Mouse (Mus musculus) midbrain, postnatal 0 days (tissue): ENCODE measurements at regions not wholly inside any gene's neighbourhood (a gene's known extent, or its start where the extent isn't known, plus 50 kb on each side); places are given as distances from the start of the nearest gene placed in this dataset.

Experiments
- ATAC-seq: fragments of 200-750 bp; cut with Nextera tagmentation; 2 replicates; pipeline ENCODE4 v1.8.0; 2017; ENCODE audit warnings: moderate number of reproducible peaks, mild to moderate bottlenecking, moderate TSS enrichment, moderate library complexity; ENCODE audit not compliant: low FRiP score
- DNase-seq: peaks from one replicate; pipeline ENCODE4 v3.0.0-alpha.2; 2015; ENCODE audit warnings: low spot score
- H3K27ac ChIP-seq: fragments of 300-500 bp; sonication (generic); 2 replicates; pipeline ENCODE4 v1.5.1; 2014; ENCODE audit warnings: low read depth, mild to moderate bottlenecking, low read length, mixed read lengths
- H3K27me3 ChIP-seq: fragments of 300-500 bp; sonication (generic); 2 replicates; pipeline ENCODE4 v1.6.1; 2014; ENCODE audit warnings: low read length, control low read depth, mixed read lengths; ENCODE audit not compliant: insufficient read depth
- H3K36me3 ChIP-seq: fragments of 300-500 bp; sonication (generic); 2 replicates; pipeline ENCODE4 v1.6.1; 2014; ENCODE audit warnings: low read length, control low read depth, mixed read lengths; ENCODE audit not compliant: insufficient read depth
- H3K4me1 ChIP-seq: fragments of 300-500 bp; sonication (generic); 2 replicates; pipeline ENCODE4 v1.6.1; 2014; ENCODE audit warnings: mild to moderate bottlenecking, control low read depth, antibody characterized with exemption, low read length, mixed read lengths; ENCODE audit not compliant: insufficient read depth
- H3K4me2 ChIP-seq: fragments of 300-500 bp; sonication (generic); 2 replicates; pipeline ENCODE4 v1.6.1; 2014; ENCODE audit warnings: low read depth, mild to moderate bottlenecking, low read length, mixed read lengths; ENCODE audit not compliant: poor library complexity, severe bottlenecking
- H3K4me3 ChIP-seq: fragments of 300-500 bp; sonication (generic); 2 replicates; pipeline ENCODE4 v1.5.1; 2014; ENCODE audit warnings: low read depth, mild to moderate bottlenecking, low read length, moderate library complexity
- H3K9ac ChIP-seq: fragments of 300-500 bp; sonication (generic); replicated peaks from 2 replicates; pipeline ENCODE4 v1.6.1; 2014; ENCODE audit warnings: mild to moderate bottlenecking, low read length, moderate library complexity, mixed read lengths; ENCODE audit not compliant: poor library complexity, severe bottlenecking
- H3K9me3 ChIP-seq: fragments of 300-500 bp; sonication (generic); 2 replicates; pipeline ENCODE4 v1.6.1; 2016; ENCODE audit warnings: low read length, control low read depth
- CTCF ChIP-seq: IDR thresholded peaks from 2 replicates; pipeline ENCODE4 v1.5.1; 2016; ENCODE audit warnings: antibody characterized with exemption, mild to moderate bottlenecking
- whole genome bisulfite sequencing: fragments of 180-500 bp; shearing (Covaris S2); extraction: QIAGEN DNeasy Blood & Tissue Kit; methylation state at CpG from one replicate; pipeline ENCODE4 v1.1.7; 2014; 5-methylcytosine and 5-hydroxymethylcytosine counted together

DNA sequence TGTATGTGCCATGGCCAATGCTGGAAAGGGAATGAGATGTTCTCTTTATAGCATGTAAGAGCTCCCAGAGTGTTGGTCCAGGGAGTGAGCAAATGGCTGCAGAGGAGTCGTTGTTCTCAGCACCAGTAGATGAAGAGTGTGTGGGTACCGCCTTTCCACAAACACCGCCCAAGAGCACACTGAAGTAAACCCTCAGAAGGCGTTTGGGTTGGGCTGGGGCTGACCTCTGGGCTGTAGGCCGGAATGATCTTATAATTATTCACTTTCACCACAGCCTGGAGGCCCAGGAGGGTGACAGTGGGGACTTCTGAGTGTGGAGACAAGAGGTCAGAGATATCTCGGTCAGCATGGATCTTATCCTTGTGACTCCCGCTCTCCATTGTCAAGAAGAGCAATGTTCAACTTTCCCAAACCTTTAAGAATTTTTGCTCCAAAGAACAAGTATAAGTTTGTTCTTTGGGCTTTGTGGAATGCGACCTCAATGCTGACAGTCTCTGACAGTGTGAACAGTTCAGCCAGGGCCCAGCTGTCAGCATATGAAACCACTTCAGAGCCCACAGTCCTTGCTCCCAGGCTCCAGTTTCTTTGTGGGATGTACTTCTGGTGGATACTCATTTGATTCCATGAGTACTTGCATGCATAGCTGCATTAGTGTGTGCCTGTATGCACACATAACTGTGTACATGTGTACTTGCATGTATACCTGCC, 53.0 kb upstream of the Irf2bp2 start:
- DNase-seq (no peak), ATAC-seq (no peak)
- Histone ChIP-seq H3K4me2 (no peak overlapping the region), H3K9me3 (no peaks in the 10 kb centered on the region), H3K9ac (no peak overlapping the region), H3K27ac (no peak overlapping the region), H3K27me3 (no peaks in the 10 kb centered on the region), H3K36me3 (no peaks in the 10 kb centered on the region), H3K4me1 (no peaks in the 10 kb centered on the region), H3K4me3 (no peak overlapping the region)
- TF ChIP-seq CTCF = no peak
- 77% methylated on average over 8 of the region's 8 CpGs for whole genome bisulfite sequencing

GRCm38 (mm10) chr8:126644179-126644578, 50.4 kb upstream of the Irf2bp2 start:
- 58% methylated on average over 5 of the region's 5 CpGs for WGBS
- Histone ChIP-seq H3K4me3 (no peak overlapping the region), H3K27ac (no peak overlapping the region), H3K36me3 (no peaks in the 10 kb centered on the region), H3K4me1 (no peaks in the 10 kb centered on the region), H3K9me3 (no peaks in the 10 kb centered on the region), H3K27me3 (no peaks in the 10 kb centered on the region), H3K9ac (no peak overlapping the region), H3K4me2 (no peak overlapping the region)
- no peak for ATAC-seq
- DNase-seq = no peak
- no peak for TF ChIP-seq CTCF
